Mouse (Mus musculus): ENCODE data around the gene Axdnd1.

Gene Axdnd1

GRCm38 (mm10) chr1:156420671-156421297 lies at the start of gene Axdnd1:
Gene Axdnd1 (minus strand): TSS chr1:156421159.
- DNase-seq (ENCODE audit: low spot score): peak; percentile 86

GRCm38 (mm10) chr1:156470557-156470956 lies 49.6 kb upstream of the Axdnd1 start:
- DNase-seq (ENCODE audit: low spot score): no peak

GRCm38 (mm10) chr1:156468576-156468975 lies 47.6 kb upstream of the Axdnd1 start:
- DNase-seq (ENCODE audit: low spot score): no peak

DNA sequence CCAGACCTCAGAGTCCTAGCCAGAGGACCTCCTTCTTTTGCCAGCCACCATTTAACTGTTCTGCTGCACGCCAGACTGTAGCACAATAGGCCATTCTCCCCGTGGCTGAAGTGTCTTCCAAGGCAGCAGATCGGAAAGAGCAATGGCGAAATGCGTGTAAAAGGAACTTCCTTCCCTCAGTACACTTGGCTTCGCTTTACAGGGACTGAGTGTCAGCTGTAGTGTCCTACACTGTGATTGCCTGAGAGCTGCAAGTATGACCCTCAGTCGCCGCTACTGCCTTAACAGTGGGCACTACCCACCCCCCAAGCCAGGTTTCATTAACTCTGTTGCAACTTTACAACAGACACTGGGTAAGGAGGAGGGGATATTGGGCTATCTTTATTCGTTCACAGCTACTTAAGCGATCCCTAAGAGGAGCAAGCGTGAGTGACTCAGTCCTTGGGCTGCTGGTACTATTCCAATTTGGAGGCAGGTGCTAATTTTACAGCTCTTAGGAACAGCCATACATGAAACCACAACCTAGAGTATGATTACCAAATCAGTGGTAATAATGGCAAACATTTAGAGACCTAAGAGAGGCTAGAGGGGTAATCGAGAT lies 46.8 kb upstream of the Axdnd1 start:
- DNase-seq (ENCODE audit: low spot score): no peak

- no peak for DNase-seq (ENCODE audit: low spot score)
Measured at GRCm38 (mm10) chr1:156464963-156465362, 44.0 kb upstream of the Axdnd1 start.

- no peak for DNase-seq (ENCODE audit: low spot score)
Measured at GRCm38 (mm10) chr1:156463981-156464853, 43.3 kb upstream of the Axdnd1 start.

GRCm38 (mm10) chr1:156462273-156462991 lies 41.5 kb upstream of the Axdnd1 start:
- DNase-seq (ENCODE audit: low spot score): no peak

DNA sequence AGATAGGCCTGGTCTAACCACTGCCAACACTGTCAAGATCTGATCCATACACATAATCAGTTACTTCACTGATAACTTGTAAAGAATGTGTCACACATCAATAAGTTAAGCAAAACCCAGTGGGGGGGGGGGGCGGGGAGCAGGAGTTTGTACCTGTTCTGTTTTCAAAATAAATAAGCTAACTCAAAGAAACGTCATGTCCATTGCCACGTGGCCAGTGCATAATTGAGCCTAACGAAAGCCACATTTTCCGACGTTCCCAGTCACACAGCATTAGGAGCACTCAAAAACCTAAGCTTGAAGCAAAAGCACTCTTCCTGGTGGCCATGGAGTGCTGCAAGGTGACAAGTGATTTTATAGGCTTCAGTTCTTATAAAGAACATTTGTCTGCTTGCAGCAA lies 40.1 kb upstream of the Axdnd1 start:
- no peak for DNase-seq (ENCODE audit: low spot score)

DNA sequence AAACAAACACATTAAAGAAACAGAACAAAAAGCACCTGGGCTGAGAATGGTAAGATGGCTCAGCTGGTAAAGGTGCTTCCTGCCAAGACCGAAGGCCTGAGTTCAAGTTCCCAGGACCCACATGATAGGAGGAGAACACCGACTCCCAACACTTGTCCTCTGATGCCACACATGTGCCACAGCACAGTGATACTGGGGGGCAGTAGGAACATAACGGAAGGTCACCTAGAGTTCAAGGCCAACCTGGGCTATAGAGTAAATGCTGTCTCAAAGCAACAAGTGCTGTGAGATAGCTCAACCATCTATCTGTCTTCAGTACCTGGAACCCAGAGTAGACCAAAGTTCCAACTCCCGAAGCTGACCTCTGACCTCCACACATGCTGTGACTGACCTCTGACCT lies 39.3 kb upstream of the Axdnd1 start:
- no peak for DNase-seq (ENCODE audit: low spot score)

DNA sequence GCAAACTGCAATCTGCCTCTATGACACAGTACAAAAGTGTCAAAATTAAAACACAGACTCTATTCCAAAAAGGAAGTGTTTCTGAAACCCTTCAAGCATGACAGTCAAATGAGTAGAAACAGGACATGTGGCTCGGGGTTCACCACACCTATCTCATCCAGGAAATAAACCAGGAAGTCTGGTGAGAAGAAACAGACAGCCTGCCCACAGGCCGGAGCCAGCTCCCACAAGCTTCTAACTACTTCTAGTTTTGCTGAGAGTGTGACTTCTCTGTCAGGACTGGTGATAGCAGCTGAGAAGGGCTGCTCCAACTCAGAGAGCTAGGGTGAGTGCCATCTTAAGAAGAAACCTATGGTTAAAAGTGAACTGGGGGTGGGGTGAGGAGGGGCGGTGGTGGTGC lies 38.7 kb upstream of the Axdnd1 start:
- DNase-seq (ENCODE audit: low spot score): no peak

DNA sequence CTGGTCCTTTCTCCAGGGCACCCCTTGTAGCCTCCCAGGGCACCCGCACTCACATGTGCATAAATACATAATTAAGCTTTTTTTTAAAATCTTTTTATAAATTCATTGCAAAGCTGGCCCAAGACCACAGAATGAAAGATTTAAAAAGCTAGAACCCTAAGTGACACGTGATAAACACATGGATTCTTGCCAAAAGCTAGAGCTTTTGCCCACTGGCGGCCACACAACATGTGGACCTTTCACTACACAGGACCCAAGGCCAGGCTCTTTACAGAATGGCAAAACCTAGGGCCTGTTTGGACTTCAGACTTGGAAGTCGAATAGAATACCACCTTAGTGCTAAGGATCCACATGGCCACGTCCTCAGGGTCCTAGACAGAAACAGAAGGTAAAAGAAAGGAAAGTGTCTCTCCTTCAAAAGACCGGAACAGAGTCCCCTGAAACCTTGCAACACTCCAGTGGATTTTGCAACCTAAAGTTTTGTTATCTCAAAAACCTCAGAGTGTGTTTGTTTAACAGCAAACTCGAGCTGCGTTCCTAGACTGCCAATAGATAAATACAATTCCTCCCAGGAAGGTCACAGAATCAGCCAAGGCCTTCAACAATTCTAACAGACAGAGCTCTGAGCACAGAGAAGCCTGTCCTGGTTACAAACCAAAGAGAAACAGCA lies 37.6 kb upstream of the Axdnd1 start:
- peak; percentile 51 for DNase-seq (ENCODE audit: low spot score)

DNA sequence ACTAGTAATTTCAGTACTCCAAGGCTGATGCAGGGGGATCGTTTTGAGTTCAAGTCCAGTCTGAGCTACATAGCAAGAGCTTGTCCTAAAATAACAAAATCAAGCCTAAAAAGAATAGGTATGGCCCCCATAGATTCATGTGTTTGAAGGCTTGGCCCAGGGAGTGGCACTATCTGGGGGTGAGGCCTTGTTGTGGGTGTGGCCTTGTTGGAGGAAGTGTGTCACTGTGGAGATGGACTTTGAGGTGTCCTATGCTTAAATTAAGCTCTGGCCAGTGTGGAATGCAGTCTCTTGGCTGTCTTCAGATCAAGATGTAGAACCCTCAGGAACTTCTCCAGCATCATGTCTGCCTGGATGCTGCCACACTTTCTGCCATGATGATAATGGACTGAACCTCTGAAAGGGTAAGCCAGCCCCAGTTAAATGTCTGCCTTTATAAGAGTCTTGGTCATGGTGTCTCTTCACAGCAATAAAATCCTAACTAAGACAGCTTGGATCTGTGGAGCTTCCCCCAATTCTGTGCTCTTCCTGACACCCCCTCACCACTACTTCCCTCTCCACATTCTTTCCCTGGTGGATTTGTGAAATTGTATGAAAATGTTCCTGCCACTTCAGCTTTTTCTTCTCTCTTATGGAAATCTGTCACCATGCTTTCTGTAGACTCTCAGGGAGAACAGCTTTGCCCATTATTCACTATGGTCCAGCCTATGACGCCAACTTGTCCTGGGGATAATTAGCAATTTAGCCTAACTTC lies 34.2 kb upstream of the Axdnd1 start:
- no peak for DNase-seq (ENCODE audit: low spot score)

DNA sequence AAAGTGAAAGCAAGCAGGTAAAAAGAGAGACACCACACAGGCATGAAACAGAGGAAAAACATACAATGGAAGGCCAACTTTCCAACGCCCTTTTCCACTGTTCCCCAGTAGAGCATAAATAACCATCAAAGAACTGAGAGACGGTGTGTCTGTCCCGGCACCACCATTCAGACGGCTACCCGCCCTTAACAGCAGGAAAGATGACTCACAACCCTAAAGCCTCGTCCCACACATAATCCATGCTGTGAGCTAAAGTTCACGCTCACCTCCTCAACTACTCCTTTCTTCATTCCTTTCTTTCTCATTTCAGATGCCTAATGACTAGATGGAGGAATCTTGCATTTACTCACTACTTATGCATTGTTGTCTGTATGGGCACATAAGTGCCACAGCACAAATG lies 33.4 kb upstream of the Axdnd1 start:
- no peak for DNase-seq (ENCODE audit: low spot score)

- no peak for DNase-seq (ENCODE audit: low spot score)
Measured at GRCm38 (mm10) chr1:156453876-156454275, 32.9 kb upstream of the Axdnd1 start.

GRCm38 (mm10) chr1:156450478-156450877 lies 29.5 kb upstream of the Axdnd1 start:
- DNase-seq (ENCODE audit: low spot score): no peak

GRCm38 (mm10) chr1:156449691-156450090 lies 28.7 kb upstream of the Axdnd1 start:
- no peak for DNase-seq (ENCODE audit: low spot score)

GRCm38 (mm10) chr1:156449089-156449488 lies 28.1 kb upstream of the Axdnd1 start:
- no peak for DNase-seq (ENCODE audit: low spot score)

- no peak for DNase-seq (ENCODE audit: low spot score)
Measured at GRCm38 (mm10) chr1:156445049-156445448, 24.1 kb upstream of the Axdnd1 start.

GRCm38 (mm10) chr1:156442776-156443175 lies 21.8 kb upstream of the Axdnd1 start:
- DNase-seq (ENCODE audit: low spot score): peak; percentile 50

- DNase-seq (ENCODE audit: low spot score): no peak
Measured at GRCm38 (mm10) chr1:156442266-156442665, 21.3 kb upstream of the Axdnd1 start.

DNA sequence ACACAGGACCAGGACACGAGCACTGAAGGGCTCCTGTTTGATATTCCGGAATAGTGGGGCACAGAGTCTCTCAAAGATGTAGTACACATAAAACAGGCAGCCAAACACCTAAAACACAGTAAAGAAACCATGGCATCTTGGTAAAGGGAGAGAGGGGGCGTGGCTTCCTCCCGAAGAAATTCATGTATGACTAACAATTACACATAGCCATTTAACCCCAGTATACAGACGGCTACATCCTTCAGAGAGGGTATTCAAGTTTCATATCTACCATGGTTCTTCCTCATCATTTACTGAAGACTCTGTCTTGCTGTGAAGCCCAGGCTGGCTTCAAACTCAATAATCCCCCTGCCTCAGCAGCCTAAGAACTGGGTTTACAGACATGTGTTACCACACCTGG lies 16.8 kb upstream of the Axdnd1 start:
- DNase-seq (ENCODE audit: low spot score): no peak

Measured in ovary, adult 18-20 months (tissue).